Mouse (Mus musculus): ENCODE data around the gene Ksr1. TPM values are rescaled to one million over a fixed set of nuclear protein-coding genes. Genes with fewer than 3 reads are reported as not detected.
"Not testable (repeated sequence)": the region's sequence is repeated elsewhere in the genome, so short reads cannot be mapped to it uniquely, and the experiment has no call there.

Ksr1 gene
- polyA plus RNA-seq, 1 experiment from 2014 or later, result 3.2 TPM

DNA sequence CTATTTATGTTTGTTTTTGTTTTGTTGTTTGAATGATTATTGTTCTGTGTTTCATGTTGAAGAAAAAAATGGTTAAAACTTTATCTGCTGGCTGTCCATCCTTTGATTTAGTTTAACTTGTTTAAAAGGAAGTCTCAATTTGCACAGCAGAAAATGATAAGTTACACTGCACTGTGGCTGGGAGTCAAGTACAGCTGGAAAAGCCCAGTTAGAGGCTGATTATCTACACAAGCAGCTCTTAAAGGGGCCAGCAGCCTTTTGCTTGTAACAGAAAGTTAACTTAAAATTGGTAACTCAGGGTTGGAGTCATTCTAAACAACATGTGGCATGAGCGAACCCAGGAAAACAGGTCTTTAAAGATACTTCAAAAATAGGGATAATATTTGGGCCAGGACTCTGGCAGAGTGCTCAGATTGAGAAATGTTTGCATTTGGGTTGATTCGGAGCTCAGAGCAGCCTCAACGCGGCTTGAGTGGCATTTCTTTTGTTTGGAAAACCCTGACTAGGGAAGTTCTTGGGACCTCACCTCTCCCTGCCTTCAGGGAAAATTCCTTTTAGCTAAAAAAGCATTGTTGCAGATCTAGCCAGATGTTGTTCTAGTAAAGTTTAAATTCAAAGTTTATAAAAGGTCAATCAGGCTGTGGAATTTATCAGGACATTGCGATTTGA, 155.2 kb downstream of the Ksr1 start:
- H3K4me2 ChIP-seq (ENCODE audit: low read depth, low read length); ATAC-seq (ENCODE audit: insufficient read depth, low FRiP score); H3K27me3 ChIP-seq (ENCODE audit: control insufficient read depth, insufficient read depth, low read length); H3K27ac ChIP-seq (ENCODE audit: low read length); H3K4me3 ChIP-seq (replicated peaks; ENCODE audit: low read length); H3K9me3 ChIP-seq (replicated peaks; ENCODE audit: control insufficient read depth, low read length); H3K9ac ChIP-seq (ENCODE audit: low read length); H3K4me1 ChIP-seq (ENCODE audit: control insufficient read depth, insufficient read depth, low read length); H3K36me3 ChIP-seq (ENCODE audit: control insufficient read depth, insufficient read depth, low read length): not testable (repeated sequence)
- WGBS, result 72% methylated on average over 5 of the region's 5 CpGs

DNA sequence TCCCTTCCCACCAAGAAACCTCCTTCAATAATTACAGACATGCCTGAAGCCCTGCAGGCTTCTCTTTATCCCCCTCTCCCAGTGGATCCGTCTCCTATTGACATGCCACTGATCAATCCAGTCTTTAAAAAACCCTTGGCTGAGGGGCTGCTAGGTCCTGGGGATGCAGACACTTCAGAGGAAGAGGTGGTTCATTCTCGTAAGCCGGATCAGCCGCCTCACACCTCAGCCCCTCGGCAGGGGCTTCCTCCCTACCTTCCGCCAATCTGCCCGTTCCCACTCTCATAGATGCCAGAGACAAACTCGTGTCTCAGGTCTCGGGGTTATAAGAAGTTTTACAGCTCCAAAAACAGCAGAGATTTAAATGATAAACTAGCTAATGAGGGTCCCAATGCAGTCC, 156.1 kb downstream of the Ksr1 start:
- Histone ChIP-seq H3K9me3 (replicated peaks; ENCODE audit: control insufficient read depth, low read length) (no peaks in the 10 kb centered on the region), H3K4me3 (replicated peaks; ENCODE audit: low read length) (no peak overlapping the region), H3K27me3 (ENCODE audit: control insufficient read depth, insufficient read depth, low read length) (no peaks in the 10 kb centered on the region), H3K4me2 (ENCODE audit: low read depth, low read length) (no peak overlapping the region), H3K36me3 (ENCODE audit: control insufficient read depth, insufficient read depth, low read length) (no peaks in the 10 kb centered on the region), H3K4me1 (ENCODE audit: control insufficient read depth, insufficient read depth, low read length) (no peaks in the 10 kb centered on the region), H3K27ac (ENCODE audit: low read length) (no peak overlapping the region), H3K9ac (ENCODE audit: low read length) (no peak overlapping the region)
- WGBS, result 92% methylated on average over 9 of the region's 9 CpGs
- ATAC-seq (ENCODE audit: insufficient read depth, low FRiP score), result no peak

DNA sequence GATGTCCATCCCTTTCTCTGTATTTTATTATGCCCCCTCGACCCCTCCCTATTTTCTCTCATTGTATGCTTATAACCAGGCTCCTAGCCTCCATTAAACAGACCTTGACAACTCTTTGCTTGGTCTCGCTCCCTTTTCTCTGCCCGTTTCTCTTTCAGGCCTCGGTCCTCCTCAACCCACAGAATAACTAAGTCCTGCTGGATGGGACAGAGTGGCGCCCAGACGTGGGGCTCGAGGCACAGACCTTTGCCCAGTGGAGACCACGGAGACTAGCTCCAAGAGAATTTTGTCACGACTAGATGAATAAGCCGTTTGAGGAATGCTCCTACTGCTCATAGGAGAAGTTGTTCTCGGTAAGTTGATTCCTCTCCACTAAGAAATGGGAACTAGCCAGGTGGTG, 157.0 kb downstream of the Ksr1 start:
- ATAC-seq (ENCODE audit: insufficient read depth, low FRiP score); H3K4me3 ChIP-seq (replicated peaks; ENCODE audit: low read length); H3K4me1 ChIP-seq (ENCODE audit: control insufficient read depth, insufficient read depth, low read length); H3K36me3 ChIP-seq (ENCODE audit: control insufficient read depth, insufficient read depth, low read length); H3K9me3 ChIP-seq (replicated peaks; ENCODE audit: control insufficient read depth, low read length); H3K27me3 ChIP-seq (ENCODE audit: control insufficient read depth, insufficient read depth, low read length); H3K9ac ChIP-seq (ENCODE audit: low read length); H3K27ac ChIP-seq (ENCODE audit: low read length); H3K4me2 ChIP-seq (ENCODE audit: low read depth, low read length): not testable (repeated sequence)
- WGBS, result 94% methylated on average over 11 of the region's 11 CpGs

DNA sequence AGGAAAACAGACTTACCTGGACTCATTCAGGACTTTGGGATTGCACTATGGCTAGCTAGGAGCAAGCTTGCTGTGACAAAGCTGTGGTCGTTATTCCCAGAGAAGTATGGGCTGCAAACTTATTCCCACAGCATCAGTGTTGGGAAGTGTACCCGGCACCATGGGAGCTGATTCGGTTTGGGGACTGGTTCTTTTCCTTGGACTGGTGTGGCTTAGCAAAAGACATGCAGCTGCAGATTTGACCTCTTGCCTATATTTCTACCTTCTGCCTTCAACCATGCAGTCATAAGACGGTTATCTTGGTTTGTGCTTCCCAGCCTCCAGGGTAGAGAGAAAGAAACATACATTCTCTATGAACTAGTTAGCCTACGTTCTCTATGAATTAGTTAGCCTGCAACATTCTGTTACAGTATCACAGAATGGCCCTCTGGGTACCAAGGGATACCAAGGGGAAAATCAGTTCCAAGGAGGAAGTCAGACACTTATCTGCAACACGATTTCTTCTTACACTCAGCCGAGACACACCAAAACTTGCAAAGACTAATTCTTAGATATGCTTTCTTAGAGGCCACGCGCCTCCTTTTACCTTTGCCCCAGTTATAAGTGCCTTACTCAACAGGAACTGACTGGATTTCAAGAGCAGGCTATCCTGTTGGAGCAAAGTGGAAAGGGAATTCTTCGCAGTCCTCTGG, 159.8 kb downstream of the Ksr1 start:
- Histone ChIP-seq H3K36me3 (ENCODE audit: control insufficient read depth, insufficient read depth, low read length) (no peaks in the 10 kb centered on the region), H3K9me3 (replicated peaks; ENCODE audit: control insufficient read depth, low read length) (no peaks in the 10 kb centered on the region), H3K9ac (ENCODE audit: low read length) (no peak overlapping the region), H3K27me3 (ENCODE audit: control insufficient read depth, insufficient read depth, low read length) (no peaks in the 10 kb centered on the region), H3K27ac (ENCODE audit: low read length) (0 out of 2 replicates have a peak overlapping the region, but pooled peaks have one; percentile 4), H3K4me2 (ENCODE audit: low read depth, low read length) (no peak overlapping the region), H3K4me3 (replicated peaks; ENCODE audit: low read length) (no peak overlapping the region), H3K4me1 (ENCODE audit: control insufficient read depth, insufficient read depth, low read length) (peaks cover 9% of the 10 kb centered on the region; the same call in 1 of the 2 replicates)
- WGBS, result 80% methylated on average over 10 of the region's 10 CpGs
- ATAC-seq (ENCODE audit: insufficient read depth, low FRiP score), result no peak

DNA sequence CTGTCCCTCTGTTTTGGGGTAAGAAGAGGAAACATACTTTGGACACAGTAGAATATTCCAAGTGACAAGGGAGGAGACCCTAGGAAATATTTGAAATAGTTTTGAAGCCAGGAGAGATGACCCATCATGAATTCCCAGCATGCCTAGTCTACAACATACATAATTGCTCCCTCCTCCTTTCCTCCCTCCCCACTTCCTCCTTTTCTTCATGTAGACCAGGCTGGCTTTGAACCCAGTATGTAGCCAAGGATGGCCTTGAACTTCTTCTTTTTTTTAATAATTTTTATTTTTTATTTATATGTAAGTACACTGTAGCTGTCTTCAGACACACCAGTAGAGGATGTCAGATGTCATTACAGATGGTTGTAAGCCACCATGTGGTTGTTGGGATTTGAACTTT, 160.7 kb downstream of the Ksr1 start:
- no peak overlapping the region for H3K9ac ChIP-seq (ENCODE audit: low read length)
- H3K4me2 ChIP-seq (ENCODE audit: low read depth, low read length), result no peak overlapping the region
- peaks cover 9% of the 10 kb centered on the region; the same call in 1 of the 2 replicates for H3K4me1 ChIP-seq (ENCODE audit: control insufficient read depth, insufficient read depth, low read length)
- H3K36me3 ChIP-seq (ENCODE audit: control insufficient read depth, insufficient read depth, low read length), result no peaks in the 10 kb centered on the region
- H3K27ac ChIP-seq (ENCODE audit: low read length), result no peak overlapping the region
- no peaks in the 10 kb centered on the region for H3K27me3 ChIP-seq (ENCODE audit: control insufficient read depth, insufficient read depth, low read length)
- ATAC-seq (ENCODE audit: insufficient read depth, low FRiP score), result no peak
- no peaks in the 10 kb centered on the region for H3K9me3 ChIP-seq (replicated peaks; ENCODE audit: control insufficient read depth, low read length)
- no peak overlapping the region for H3K4me3 ChIP-seq (replicated peaks; ENCODE audit: low read length)

DNA sequence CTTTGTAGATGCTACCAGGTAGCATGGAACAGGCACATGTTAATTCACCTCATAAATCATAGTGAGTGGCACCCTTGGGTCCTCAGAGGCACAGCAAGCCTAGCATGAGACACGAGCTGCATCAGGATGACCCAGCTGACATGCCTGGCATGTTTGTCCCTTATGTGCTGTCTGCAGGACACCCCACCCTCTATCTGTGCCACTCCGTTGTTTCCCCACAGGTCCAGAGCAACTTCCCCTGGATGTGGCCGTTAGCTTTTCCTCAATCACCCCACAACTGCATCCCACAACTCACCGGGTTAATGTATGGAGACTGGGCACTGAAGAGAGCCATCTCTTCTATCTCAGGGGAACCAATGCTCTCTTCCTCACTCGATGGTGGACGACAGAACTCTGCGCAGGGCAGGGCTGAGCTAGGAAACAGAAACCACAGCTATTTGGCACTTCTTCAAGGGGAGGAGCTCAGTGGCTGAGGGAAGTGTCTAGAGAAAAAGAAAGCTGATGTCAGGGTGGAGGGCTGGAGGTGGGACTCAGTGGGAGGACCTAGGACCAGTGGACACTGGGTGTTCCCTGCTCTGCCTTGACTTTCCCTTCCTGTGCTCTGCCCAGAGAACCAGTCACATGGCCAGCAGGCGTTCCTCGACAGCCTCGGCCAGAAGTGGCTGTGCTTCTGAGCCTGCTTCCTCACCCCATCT, 161.6 kb downstream of the Ksr1 start, which contains the start of gene Lgals9:
Lgals9 (minus strand) TSS at position 464 of the 695 bp plus-strand sequence.
- Histone ChIP-seq H3K36me3 (ENCODE audit: control insufficient read depth, insufficient read depth, low read length) (no peaks in the 10 kb centered on the region), H3K27me3 (ENCODE audit: control insufficient read depth, insufficient read depth, low read length) (no peaks in the 10 kb centered on the region), H3K4me1 (ENCODE audit: control insufficient read depth, insufficient read depth, low read length) (peaks cover 9% of the 10 kb centered on the region; the same call in 1 of the 2 replicates), H3K4me2 (ENCODE audit: low read depth, low read length) (peak within 1 kb of the TSS; percentile 45), H3K9ac (ENCODE audit: low read length) (peak within 1 kb of the TSS; percentile 59), H3K9me3 (replicated peaks; ENCODE audit: control insufficient read depth, low read length) (no peaks in the 10 kb centered on the region), H3K27ac (ENCODE audit: low read length) (peak within 1 kb of the TSS; percentile 56), H3K4me3 (replicated peaks; ENCODE audit: low read length) (peak within 1 kb of the TSS; percentile 40)
- WGBS, result 47% methylated on average over 10 of the region's 10 CpGs
- peak; percentile 82 for ATAC-seq (ENCODE audit: insufficient read depth, low FRiP score)

DNA sequence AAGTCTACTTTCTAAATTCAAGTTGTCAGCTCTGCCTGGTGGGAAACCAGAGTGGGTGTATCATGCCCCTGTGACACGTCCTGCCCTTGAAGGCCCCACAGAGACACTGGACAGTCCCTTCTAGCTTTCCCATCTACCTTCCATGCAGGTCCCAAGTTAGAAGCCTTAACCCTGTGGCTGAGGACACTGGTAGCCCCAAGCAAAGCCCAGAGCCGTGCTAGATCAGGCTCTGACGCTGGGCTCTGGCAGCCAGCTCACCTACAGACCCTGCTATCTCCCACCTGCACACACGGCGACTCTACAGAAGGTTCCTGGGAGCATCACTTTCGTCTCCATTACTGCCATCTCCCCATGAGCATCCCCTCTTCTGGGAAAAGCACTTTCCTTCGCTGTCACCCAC, 162.7 kb downstream of the Ksr1 start:
- Histone ChIP-seq H3K4me3 (replicated peaks; ENCODE audit: low read length) (peak overlapping the region; percentile 40), H3K9ac (ENCODE audit: low read length) (peak overlapping the region; percentile 59; the same call in 1 of the 2 replicates), H3K27me3 (ENCODE audit: control insufficient read depth, insufficient read depth, low read length) (no peaks in the 10 kb centered on the region), H3K27ac (ENCODE audit: low read length) (no peak overlapping the region; the same call in 1 of the 2 replicates), H3K4me1 (ENCODE audit: control insufficient read depth, insufficient read depth, low read length) (peaks cover 9% of the 10 kb centered on the region; the same call in 1 of the 2 replicates), H3K9me3 (replicated peaks; ENCODE audit: control insufficient read depth, low read length) (no peaks in the 10 kb centered on the region), H3K36me3 (ENCODE audit: control insufficient read depth, insufficient read depth, low read length) (no peaks in the 10 kb centered on the region), H3K4me2 (ENCODE audit: low read depth, low read length) (peak overlapping the region; percentile 45)
- 83% methylated on average over 7 of the region's 7 CpGs for WGBS
- ATAC-seq (ENCODE audit: insufficient read depth, low FRiP score), result no peak

DNA sequence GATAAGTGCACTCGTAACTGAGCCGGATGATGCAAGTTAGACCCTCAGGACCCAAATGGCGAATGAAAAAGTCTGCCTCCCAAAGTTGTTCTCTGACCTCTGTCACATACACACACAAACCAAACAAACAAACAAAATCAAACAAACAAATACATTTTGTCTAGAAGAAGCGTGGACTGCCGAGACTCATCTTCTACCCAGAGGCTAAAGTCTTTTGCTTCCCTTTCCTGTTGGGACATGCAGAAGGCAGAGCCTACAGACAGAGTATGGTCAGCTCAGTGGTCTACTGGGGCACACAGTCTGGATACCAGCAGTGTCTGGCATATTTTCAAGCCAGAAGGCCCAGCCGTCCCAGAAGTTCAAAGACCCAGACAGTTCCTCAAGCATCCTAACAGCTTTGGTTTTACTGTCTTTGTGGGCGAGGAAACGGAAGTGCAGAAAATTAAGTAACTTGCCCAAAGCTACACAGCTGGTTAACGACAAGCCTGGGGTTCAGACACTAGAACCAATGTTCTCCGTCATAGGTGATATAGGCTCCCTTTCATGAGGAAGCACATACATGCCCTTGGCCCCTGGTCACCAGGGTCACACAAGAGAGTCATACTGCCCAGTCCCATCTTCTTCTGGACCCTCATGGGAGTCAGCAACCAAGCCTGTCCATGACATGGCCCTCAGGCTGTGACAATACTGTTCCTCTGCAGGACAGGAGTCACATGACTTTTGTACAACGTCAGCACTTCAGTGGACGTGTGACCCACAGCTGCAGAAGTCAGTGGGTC, 163.5 kb downstream of the Ksr1 start:
- peak overlapping the region; percentile 45 for H3K4me2 ChIP-seq (ENCODE audit: low read depth, low read length)
- no peaks in the 10 kb centered on the region for H3K36me3 ChIP-seq (ENCODE audit: control insufficient read depth, insufficient read depth, low read length)
- no peak overlapping the region for H3K4me3 ChIP-seq (replicated peaks; ENCODE audit: low read length)
- H3K27ac ChIP-seq (ENCODE audit: low read length), result peak overlapping the region; percentile 52
- no peak overlapping the region for H3K9ac ChIP-seq (ENCODE audit: low read length)
- 67% methylated on average over 12 of the region's 12 CpGs for WGBS
- no peaks in the 10 kb centered on the region for H3K27me3 ChIP-seq (ENCODE audit: control insufficient read depth, insufficient read depth, low read length)
- H3K9me3 ChIP-seq (replicated peaks; ENCODE audit: control insufficient read depth, low read length), result no peaks in the 10 kb centered on the region
- peaks cover 9% of the 10 kb centered on the region; the same call in 1 of the 2 replicates for H3K4me1 ChIP-seq (ENCODE audit: control insufficient read depth, insufficient read depth, low read length)
- ATAC-seq (ENCODE audit: insufficient read depth, low FRiP score), result no peak

Data from stomach, embryonic 16.5 days (tissue).